Mouse (Mus musculus) thymus, postnatal 10 days (tissue): ENCODE results near the gene Farp2.

ENCODE experiments used
- DNase-seq, 2 experiments: peaks; one replicate each; pipeline ENCODE4 v3.0.0; 2021; ENCODE audit warnings: low spot score in 2 of 2

Farp2 gene

DNA sequence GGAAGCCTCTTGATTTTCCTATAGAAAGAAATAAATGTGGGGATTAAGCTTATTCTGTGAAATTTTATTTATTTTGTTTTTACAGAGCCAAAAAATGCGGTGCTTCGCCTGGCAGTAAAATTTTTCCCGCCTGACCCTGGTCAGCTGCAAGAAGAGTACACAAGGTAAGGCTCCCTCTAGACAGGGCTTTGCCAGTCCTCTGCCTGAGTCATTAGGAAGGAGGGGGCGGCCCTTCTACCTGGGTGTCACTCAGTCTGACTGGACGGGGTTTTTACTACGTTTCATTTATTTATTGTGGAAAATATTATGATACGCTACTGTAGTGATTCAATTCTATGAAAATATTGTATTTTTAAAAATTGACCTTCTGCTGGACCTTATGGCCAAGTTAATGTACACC, 51.3 kb downstream of the Farp2 start:
- DNase-seq, result no peak

DNA sequence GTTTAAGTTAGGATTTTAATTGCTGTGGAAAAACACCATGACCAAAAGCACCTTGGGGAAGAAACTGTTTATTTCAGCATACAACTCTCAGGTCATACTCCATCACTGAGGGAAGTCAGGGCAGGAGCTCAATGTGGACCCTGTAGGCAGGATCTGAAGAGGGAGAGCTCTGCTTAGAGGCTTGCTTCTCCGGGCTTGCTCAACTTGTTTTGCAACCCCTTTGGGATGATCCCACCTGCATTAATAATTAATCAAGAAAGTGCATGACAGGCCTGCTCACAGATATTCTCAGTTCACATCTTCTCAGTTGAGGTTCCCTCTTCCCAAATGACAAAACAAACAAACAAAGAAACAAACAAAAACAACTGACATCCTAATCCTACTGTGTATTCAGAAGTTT, 51.8 kb downstream of the Farp2 start:
- no peak for DNase-seq

DNA sequence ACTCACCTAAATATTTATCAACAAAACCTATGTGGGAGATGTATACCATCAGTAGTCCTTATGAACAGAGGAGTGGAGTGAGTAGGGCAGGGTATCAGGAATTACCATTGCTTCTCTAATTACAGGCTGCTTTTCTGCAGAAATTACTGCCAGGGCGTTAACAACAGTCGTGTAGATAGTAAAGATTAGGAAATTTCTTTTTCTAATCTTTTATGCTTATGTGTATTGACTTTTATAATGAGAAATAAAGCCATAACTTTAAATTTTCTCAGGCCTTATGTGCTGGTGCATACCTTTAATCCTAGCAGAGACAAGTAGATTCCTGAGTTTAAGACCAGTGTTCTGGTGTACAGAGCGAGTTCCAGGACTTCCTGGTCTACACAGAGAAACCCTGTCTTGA, 52.9 kb downstream of the Farp2 start:
- no peak for DNase-seq

DNA sequence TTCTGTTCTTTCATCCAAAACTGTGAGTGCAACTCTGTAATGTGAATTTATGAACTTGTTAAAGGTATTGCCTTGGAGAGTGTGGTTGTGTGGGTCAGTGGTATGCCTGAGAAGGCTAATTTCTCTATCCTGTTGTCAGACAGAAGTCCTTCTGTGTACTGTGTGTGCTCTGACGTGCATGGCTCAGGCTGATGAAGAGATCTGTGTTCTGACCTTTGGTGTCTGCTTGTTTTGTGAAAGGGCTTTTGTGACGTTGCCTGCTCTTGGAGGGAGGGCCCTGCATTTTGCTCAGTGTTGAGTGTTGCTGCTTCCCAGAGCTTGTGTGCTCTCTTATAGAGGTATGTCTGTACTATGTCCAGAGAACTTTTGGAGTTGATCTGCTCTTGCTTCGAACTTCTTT, 55.1 kb downstream of the Farp2 start:
- DNase-seq, result no peak

DNA sequence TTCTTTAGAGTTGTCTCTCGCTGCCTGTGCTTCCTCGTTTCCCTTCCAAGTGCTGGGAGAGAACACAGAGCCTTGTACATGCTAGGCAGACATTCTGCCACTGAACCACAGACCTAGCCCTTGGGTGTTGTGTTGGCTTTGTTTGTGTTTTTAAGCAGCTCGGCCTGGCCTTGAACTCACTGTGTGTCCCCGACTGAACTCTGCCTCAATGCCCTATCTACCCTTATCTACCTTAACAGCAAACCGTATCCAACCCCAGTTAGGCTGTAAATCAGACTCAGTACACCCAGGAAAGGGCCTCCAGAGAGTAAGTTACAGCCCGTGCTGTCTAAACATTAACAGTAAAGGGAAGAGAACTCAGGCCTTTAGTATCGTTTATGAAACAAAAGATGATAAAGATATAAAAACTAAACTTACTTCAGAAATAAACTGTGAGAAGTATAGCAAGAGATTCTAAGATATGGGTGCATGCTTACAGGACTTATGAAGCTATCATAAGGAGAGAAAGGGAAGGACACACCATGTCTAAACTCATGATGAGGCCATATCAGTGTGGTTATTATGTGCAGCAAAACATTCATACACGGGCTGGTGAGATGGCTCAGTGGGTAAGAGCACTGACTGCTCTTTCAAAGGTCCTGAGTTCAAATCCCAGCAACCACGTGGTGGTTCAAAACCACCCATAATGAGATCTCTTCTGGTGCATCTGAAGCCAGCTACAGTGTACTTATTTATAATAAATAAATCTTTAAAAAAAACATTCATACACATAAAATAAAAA, 56.0 kb downstream of the Farp2 start:
- no peak for DNase-seq

DNA sequence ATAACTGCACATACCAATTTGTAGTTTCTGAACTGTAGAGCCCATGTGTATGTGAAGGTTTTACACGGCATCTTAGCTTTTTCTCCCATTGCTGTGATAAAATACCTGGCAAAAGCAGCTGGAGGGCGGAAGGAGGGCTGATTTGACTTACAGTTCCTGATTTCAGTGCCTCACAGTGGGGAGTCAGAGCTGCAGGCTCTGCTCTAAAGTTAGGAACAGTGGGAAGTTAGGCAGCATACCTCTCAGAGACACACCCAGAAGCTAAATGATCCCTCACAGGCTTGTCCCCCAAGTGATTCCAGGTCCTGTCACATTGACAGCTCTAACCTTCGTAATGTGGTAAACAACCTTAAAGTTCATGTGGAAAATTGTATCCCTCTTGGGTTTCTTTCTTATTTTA, 65.2 kb downstream of the Farp2 start:
- DNase-seq, result no peak

DNA sequence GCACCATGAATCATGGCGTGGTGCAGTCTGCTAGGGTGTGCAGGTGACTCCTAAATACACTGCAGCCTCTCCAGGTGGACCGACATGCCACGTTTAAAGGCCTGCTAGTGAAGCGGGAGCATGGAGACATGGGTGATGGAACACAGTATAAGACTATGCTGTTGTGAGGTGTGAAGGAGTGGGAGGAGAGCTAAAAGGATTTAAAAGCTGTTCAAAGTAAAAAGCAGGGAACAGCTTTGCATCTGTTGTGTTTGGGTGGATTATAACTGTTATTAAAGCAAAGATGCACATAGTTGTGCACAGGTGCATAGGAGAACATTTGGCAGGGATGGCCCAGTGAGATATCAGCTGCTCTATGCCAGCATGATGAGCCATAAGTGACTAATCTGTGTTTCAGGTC, 66.0 kb downstream of the Farp2 start:
- DNase-seq, result no peak

DNA sequence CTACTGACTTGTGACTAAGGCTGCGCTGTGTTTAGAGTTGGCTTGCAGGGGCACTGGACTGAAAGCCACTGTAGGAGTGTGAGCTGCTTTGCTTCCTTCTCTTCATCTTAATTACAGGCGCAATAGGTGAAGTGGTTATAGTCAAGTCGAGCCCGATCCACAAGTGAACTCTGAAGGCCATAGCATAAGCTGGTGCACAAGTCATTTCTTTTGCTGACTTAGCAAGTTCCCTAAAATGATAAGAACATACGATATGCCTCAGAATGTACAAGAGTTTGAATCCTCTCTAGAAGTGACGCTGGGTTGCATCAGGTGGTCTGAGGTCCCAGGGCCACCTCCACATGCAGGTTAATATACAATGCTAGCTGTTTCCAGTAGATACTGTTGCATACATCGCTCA, 69.7 kb downstream of the Farp2 start:
- DNase-seq, result no peak

DNA sequence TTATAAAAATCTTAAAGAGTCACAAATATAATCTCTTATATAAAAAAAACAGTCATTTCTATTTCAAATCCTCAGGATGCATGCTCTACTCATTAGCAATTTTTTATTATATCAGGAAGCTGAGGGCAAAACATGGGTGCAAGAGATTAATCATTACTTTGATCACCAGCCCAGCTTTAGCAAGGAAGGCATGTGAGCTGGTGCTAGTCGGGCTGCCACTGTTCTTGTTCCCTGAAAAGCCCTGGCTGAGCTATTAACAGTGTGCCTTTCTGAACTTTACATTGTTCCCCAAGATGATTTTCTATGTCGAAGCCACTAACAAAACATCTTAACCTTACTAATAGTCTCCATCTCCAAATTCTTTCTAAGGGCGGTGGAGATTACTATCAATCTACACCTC, 76.5 kb downstream of the Farp2 start:
- DNase-seq, result no peak

DNA sequence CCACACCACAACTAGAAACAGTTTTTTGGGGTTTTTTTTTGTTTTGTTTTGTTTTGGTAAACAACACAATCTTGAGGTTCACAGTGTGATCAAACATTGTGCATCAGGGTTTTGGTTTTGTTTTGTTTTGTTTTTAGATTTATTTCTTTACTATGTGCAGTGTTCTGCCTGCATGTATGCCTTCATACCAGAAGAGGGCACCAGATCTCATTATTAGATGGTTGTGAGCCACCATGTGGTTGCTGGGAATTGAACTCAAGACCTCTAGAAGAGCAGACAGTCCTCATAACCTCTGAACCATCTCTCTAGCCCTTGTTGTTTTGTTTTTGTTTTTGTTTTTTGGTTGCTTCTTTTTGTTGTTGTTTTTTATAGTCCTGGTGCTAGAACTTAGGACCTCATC, 82.1 kb downstream of the Farp2 start:
- DNase-seq, result no peak

DNA sequence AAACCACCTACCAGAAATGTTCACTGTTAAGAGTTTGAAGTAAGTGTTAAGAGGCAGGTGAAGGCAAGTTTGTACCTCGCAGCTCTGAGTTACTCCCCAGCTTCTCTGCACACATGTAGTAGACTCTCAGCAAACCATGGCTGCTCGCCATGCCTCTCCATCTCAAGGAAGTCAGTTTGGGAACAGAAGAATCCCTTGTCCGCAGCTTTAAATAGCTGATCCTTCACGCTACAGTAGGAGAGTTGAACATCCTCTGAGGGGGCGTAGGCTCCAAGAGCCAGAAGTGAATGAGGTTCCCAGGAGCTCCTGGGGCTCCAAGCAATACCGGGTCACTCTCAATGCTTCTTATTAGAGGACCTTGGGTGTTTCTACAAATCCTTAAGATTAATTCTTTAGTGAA, 84.0 kb downstream of the Farp2 start:
- no peak for DNase-seq

DNA sequence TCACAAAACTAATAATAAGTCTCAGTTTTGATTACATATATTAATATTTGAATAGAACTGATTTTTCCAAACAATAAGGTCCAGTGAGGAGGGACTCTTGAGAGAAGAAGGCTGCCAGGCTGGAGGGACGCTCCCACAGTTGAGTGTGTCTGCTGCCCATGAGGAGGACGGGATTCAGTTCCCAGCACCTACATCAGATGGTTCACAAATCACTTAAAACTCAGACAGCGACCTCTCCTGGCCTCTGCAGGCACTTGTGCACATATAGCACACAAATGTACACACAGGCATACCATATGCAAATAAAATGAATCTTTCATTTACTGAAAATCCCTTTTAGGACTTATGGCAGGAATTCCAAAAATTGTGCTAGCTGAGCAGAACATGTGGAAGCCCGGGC, 91.0 kb downstream of the Farp2 start:
- DNase-seq, result no peak

DNA sequence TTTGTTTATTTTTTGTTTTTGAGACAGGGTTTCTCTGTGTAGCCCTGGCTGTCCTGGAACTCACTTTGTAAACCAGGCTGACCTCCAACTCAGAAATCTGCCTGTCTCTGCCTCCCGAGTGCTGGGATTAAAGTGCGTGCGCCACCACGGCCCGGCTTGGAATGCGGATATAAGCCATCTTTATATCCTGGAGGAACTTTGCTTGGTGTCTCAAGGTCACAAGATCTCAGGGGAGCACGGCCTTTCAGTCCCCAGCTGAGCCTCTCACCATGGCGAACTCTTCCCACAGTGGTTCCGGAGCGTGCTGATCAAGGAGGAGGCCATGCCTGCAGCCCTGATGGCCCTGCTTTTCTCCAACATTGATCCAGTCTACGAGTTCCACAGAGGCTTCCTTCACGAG, 92.0 kb downstream of the Farp2 start:
- no peak for DNase-seq

DNA sequence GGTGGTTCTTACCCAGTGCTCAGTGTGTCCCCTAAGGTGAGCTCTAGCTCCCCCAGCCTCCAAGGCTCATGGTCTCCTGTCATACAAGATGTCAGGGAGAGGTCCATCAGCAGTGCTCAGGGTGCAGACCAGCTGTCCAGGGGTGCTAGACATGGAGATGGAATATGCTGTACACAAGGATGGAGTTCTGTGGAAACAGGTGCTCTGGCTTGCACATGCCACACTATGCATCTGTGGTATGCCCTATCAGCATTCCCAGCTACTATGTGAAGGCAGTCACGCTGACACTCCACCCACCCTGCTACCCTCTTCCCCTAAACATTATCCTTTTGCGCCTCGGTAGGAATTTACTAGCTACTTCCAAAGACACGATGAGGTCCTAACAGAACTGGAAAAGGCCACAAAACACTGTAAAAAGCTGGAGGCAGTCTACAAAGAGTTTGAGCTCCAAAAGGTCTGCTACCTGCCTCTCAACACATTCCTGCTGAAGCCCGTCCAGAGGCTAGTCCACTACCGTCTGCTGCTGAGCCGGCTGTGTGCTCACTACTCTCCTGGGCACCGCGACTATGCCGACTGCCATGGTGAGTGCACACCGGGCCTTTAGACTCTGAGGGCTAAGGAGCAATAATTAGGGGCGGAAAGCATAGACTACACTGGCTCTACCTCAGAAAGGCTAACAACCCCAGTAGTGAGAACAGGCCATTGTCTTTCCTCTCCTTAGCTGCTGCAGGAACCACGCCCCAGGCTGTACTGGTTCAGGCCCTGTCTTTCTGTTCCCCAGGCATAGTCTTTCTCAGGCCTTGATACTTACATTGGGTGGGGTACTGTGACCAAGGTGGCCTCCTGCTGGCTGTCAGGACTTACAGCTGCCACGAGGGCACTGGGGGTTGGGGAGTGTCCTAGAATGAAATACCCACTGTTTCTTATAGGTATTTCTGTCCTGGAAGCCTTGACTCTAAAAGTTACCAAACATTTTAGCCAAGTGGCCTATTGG, 95.5 kb downstream of the Farp2 start:
- no peak for DNase-seq

DNA sequence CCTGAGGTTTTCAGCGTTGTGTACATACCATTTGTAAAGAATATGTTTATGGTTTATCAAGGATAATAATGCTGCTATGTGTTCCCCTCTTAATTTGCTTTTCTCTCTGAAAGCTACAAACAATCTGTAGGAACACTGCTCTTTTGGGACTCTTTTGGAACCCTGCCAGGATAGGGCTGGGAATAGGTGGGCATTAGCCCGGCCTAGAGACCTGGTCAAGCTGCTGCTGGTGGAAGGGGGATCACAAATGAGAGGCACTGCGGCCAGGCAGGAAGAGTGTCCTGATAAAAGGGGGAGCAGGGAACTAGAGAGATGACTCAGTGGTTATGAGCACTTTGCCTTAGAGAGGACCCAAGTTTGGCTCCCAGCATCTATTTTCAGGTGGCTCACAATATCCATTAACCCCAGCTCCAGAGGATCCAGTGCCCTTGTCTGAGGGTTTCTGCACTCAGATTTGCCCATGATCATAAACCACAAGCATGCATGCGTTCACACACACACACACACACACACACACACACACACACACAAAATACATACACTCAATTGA, 96.9 kb downstream of the Farp2 start:
- DNase-seq, result no peak

DNA sequence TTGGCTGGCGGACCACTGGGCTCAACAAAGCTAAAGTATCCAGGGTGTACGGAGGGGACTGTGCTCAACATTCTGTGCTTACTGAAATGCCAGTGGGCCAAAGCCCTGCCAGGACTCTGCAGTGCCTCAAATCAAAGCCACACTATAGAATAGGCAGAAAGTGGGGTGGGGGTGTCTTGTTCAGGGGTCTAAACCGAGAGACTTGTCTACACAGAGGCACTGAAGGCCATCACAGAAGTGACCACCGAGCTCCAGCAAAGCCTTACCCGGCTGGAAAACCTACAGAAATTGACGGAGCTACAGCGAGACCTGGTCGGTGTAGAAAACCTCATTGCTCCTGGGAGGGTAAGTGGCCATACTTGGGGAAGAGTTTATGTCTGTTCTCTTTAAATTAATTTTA, 97.9 kb downstream of the Farp2 start:
- no peak for DNase-seq

DNA sequence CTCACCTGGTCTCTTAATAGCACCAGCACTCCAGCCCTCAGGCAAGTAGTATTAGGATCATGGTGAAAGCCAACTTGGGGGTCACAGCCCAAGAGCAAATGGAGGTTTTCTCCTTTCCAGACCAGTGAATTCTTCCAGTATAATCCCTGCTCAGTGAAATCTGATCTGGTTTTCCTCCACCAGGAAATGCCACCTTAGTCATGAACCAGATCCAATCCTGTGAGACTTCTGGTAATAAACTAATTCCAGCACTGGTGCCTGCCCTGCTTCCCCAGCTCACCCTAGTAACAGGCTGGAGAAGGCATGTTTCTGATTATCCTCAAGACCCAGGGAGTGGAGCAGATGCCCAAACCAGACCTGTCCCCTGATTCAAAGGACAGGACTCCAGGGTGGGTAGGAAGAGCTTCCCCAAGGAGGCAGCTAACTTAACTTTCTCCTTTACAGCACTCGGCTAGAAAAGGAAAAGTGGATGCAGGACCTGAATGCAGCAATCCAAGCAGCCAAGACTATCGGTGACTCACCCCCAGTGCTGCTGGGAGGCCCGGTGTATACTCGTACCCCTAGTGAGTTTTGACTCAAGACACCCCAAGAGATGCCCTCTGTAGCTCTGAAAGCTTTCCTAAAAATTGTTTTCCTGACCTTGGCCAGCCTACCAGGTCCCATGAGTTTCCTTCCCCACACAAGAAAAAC, 106.3 kb downstream of the Farp2 start:
- no peak for DNase-seq

DNA sequence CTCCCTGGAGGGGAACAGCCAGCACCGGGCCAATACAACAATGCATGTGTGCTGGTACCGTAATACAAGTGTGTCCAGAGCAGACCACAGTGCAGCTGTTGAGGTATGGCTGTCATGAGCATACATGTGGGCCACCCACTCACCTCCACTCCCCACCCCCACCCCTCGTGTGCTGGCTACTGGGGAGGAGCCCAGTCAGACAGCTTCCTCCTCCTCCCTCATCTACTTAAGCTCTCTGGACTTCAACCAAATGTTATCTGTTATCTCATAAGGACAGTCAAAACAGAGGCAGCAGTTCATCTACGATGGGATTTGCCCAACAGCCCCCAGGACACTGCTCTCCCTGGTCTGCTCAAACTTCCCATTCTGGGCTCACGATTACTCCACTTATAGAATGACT, 107.1 kb downstream of the Farp2 start:
- no peak for DNase-seq

DNA sequence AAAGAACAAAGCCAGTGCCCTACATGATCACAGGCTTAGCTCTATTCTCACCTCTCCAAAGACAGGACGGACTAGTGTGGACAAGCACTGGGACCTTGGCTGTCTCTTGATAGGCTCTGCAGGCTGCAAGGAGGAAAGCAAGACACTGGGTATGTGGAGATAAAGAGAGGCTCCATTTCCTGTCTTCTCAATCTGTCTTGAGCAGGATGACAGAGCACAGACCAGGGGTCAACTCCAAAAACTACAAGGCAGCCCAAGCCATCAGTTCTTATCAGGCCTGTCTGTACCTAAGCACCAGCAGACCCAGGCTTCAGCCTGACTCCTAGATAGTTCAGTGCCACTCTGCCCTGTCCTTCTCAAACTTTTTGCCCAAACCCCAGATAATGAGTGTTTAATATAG, 112.6 kb downstream of the Farp2 start:
- no peak for DNase-seq

DNA sequence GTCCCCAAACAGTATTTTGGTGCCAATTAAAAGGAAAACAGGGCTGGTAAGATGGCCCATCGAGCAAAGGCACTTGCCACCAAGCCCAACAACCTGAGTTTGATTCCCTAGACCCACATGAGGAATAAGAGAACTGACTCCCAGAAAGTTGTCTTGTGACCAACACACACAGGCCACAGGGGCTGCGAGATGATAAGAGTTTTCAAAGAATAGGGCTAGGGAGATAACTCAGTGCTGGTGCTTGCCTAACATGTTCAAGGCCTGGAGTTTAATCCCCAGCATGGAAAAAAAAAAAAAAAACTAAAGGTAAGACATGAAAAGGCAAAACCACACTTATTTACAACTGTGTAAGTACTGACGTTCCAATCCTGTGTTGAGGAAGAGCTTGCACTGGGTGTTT, 118.9 kb downstream of the Farp2 start:
- no peak for DNase-seq

DNA sequence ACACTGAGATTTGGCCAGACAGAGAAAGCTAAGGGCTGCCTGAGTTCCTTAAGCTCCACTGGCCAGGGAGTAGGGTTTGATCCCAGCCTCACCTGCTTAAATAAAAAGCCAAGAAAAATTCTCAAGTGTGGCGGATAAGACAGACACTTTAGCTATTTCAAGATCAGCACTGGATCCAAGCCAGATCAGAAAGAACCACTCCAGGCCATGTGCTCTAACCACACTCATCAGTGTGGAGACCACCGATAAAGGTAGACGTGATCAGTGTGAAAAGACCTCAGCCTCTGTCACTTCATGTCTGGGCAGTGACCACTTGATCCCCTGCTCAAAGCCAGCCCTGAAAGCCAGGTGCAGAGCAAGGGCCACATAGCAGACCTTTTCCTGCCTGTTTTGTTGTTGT, 120.8 kb downstream of the Farp2 start:
- no peak for DNase-seq

DNA sequence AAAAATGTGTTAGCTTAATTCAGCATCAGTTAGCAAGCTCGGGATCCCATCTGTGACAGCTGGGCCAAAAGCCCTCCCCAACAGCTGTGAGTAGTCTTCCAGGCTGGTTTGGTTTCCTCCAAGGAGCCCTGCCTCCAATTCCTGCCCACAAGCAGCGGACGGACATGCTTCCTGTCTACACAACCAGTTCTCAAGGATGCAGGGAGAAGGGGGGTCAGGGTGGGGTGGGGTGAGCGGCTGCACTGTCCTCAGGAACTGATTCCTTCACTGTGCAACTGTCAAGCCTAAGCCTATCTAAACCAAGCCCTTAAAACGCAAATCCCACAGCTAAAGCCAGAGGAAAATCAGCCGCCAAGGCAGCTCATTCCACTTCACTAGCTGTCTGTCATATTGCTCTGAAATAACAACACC, 122.6 kb downstream of the Farp2 start:
- DNase-seq, result peak in 1 of 2 experiments; percentile 11
